ENCODE assay signal across 19 mouse cellular contexts in genomic region chr3:135907028-135907427, GRCm38 (mm10).
"Had no signal": no experiment of that assay in that cellular context is flagged by ENCODE, and none has a peak within 500 bp of the region (broad histone marks: within the 10 kb centered on the region; RNA-seq: fewer than 3 reads in every experiment).

No protein-coding gene starts in this region.

- ATAC-seq: intestine, embryonic 16.5 days had no signal

- H3K4me2 ChIP-seq: kidney, embryonic 15.5 days; limb, embryonic 12.5 days; limb, embryonic 15.5 days; liver, embryonic 13.5 days had no signal

- H3K9ac ChIP-seq: kidney, embryonic 15.5 days; limb, embryonic 12.5 days; limb, embryonic 15.5 days; liver, embryonic 13.5 days had no signal

- H3K27ac ChIP-seq: kidney, embryonic 15.5 days; layer of hippocampus, adult 2 months; left cerebral cortex, adult 2 months; limb, embryonic 12.5 days; limb, embryonic 15.5 days; liver, embryonic 13.5 days; midbrain, embryonic 10.5 days had no signal

- H3K27me3 ChIP-seq: kidney, embryonic 15.5 days; limb, embryonic 12.5 days; limb, embryonic 15.5 days; liver, embryonic 13.5 days; megakaryocyte, embryonic 14.5 days had no signal

- H3K36me3 ChIP-seq: kidney, embryonic 15.5 days; limb, embryonic 12.5 days; limb, embryonic 15.5 days; liver, embryonic 13.5 days; midbrain, embryonic 10.5 days had no signal

- H3K4me1 ChIP-seq: kidney, embryonic 15.5 days; limb, embryonic 12.5 days; limb, embryonic 15.5 days; liver, embryonic 13.5 days; megakaryocyte, embryonic 14.5 days; midbrain, embryonic 10.5 days had no signal

- H3K9me3 ChIP-seq: kidney, embryonic 15.5 days; limb, embryonic 12.5 days; limb, embryonic 15.5 days; liver, embryonic 13.5 days; megakaryocyte, embryonic 14.5 days; midbrain, embryonic 10.5 days had no signal

- H3K4me3 ChIP-seq: kidney, embryonic 15.5 days; layer of hippocampus, adult 2 months; left cerebral cortex, adult 2 months; limb, embryonic 12.5 days; limb, embryonic 15.5 days; liver, embryonic 13.5 days; megakaryocyte, embryonic 14.5 days; midbrain, embryonic 10.5 days had no signal

- DNase-seq: kidney, adult 2 months; kidney, postnatal 10 days; kidney, postnatal 4 days; layer of hippocampus, adult 9-11 months; liver, embryonic 13.5 days; lung, adult 2 months; lung, postnatal 14 days; lung, postnatal 4 days; midbrain, embryonic 14.5 days; thymus, adult 18-20 months; thymus, postnatal 36 days had no signal
